Mouse (Mus musculus) neural tube, embryonic 11.5 days (tissue): ENCODE data around the gene Olfr592. TPM values are rescaled to one million over a fixed set of nuclear protein-coding genes. Genes with fewer than 3 reads are reported as not detected.
"Not testable (repeated sequence)": the region's sequence is repeated elsewhere in the genome, so short reads cannot be mapped to it uniquely, and the experiment has no call there.

Source experiments
- ATAC-seq: fragments of 200-750 bp; cut with Nextera tagmentation; 2 replicates; pipeline ENCODE4 v1.8.0; 2017; ENCODE audit warnings: moderate number of reproducible peaks, mild to moderate bottlenecking, moderate TSS enrichment, moderate library complexity; ENCODE audit not compliant: insufficient read depth, low FRiP score, low TSS enrichment
- DNase-seq: peaks from one replicate; pipeline ENCODE4 v3.0.0-alpha.2; 2015; ENCODE audit warnings: low spot score
- H3K27ac ChIP-seq: fragments of 300-500 bp; sonication (generic); 2 replicates; pipeline ENCODE4 v1.5.1; 2014; ENCODE audit warnings: low read depth, mild to moderate bottlenecking, low read length
- H3K27me3 ChIP-seq: fragments of 300-500 bp; sonication (generic); 2 replicates; pipeline ENCODE4 v1.6.1; 2014; ENCODE audit warnings: mild to moderate bottlenecking, low read length, mixed read lengths; ENCODE audit not compliant: control insufficient read depth, insufficient read depth
- H3K36me3 ChIP-seq: fragments of 300-500 bp; sonication (generic); 2 replicates; pipeline ENCODE4 v1.6.1; 2014; ENCODE audit warnings: mild to moderate bottlenecking, low read length, moderate library complexity, mixed read lengths; ENCODE audit not compliant: control insufficient read depth, insufficient read depth
- H3K4me1 ChIP-seq: fragments of 300-500 bp; sonication (generic); 2 replicates; pipeline ENCODE4 v1.6.1; 2014; ENCODE audit warnings: low read length, mixed read lengths; ENCODE audit not compliant: control insufficient read depth, insufficient read depth
- H3K4me2 ChIP-seq: fragments of 300-500 bp; sonication (generic); 2 replicates; pipeline ENCODE4 v1.6.1; 2014; ENCODE audit warnings: low read depth, mild to moderate bottlenecking, moderate library complexity
- H3K4me3 ChIP-seq: fragments of 300-500 bp; sonication (generic); 2 replicates; pipeline ENCODE4 v1.5.1; 2014; ENCODE audit warnings: low read depth, low read length
- H3K9ac ChIP-seq: fragments of 300-500 bp; sonication (generic); 2 replicates; pipeline ENCODE4 v1.6.1; 2014; ENCODE audit warnings: mild to moderate bottlenecking, low read length
- H3K9me3 ChIP-seq: fragments of 300-500 bp; sonication (generic); 2 replicates; pipeline ENCODE4 v1.6.1; 2016; ENCODE audit warnings: low read length; ENCODE audit not compliant: control insufficient read depth
- WGBS: fragments of 180-500 bp; shearing (Covaris S2); extraction: QIAGEN DNeasy Blood & Tissue Kit; methylation state at CpG from one replicate; pipeline ENCODE4 v1.1.7; 2014; 5-methylcytosine and 5-hydroxymethylcytosine counted together
- polyA plus RNA-seq: library from polyadenylated mRNA; unstranded; fragments of >200 nt; fragmentation: Nextera tagmentation; extraction: Ambion mirVana; gene quantifications from 2 replicates; pipeline ENCODE4 v1.2.1, GENCODE M21; 2014

The Olfr592 gene
- not detected in 2 replicates for polyA plus RNA-seq

DNA sequence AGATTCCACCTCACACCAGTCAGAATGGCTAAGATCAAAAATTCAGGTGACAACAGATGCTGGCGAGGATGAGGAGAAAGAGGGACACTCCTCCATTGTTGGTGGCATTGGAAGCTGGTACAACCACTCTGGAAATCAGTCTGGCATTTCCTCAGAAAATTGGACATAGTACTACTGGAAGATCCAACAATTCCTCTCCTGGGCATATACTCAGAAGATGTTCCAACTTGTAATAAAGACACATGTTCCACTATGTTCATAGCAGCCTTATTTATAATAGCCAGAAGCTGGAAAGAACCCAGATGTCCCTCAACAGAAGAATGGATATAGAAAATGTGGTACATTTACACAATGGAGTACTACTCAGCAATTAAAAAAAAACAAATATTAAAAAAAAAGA lies at the start of gene Olfr592:
Gene Olfr592 (plus strand): TSS at position 301 of the 400 bp plus-strand sequence.
- not testable (repeated sequence) for ATAC-seq, H3K4me3 ChIP-seq, H3K4me2 ChIP-seq, H3K9me3 ChIP-seq, H3K36me3 ChIP-seq, H3K4me1 ChIP-seq, H3K9ac ChIP-seq, H3K27ac ChIP-seq, H3K27me3 ChIP-seq, DNase-seq
- WGBS, result 93% methylated on average over 1 of the region's 1 CpGs

DNA sequence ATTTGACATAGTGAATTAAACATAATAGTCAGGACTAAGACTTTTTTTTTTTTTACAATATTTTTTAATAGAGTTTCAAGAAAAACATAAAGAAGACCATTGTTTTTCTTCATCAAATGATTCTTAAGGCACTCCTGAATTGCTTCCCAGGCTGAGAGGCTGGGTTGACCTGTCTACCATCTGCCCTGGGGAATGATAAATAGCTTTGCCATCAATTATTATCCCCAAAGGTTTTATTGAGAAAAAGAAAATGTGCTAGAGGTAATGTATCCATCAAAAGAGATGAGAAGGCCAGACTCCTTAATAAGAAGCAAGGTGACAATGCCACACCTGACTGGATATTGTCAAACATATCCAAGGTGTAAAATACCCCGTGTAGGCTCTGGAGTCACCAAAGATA lies 44.0 kb upstream of the Olfr592 start, which contains the start of gene Olfr588-ps1:
Gene Olfr588-ps1 (plus strand): TSS at position 301 of the 400 bp plus-strand sequence.
- no peak within 1 kb of the TSS for H3K4me2 ChIP-seq
- H3K4me1 ChIP-seq, result no peaks in the 10 kb centered on the region
- 82% methylated on average over 1 of the region's 1 CpGs for WGBS
- H3K4me3 ChIP-seq, result no peak within 1 kb of the TSS
- no peak within 1 kb of the TSS for H3K27ac ChIP-seq
- no peak for ATAC-seq
- no peak within 1 kb of the TSS for H3K9ac ChIP-seq
- H3K9me3 ChIP-seq, result no peaks in the 10 kb centered on the region
- no peaks in the 10 kb centered on the region for H3K36me3 ChIP-seq
- no peak for DNase-seq
- no peaks in the 10 kb centered on the region for H3K27me3 ChIP-seq

DNA sequence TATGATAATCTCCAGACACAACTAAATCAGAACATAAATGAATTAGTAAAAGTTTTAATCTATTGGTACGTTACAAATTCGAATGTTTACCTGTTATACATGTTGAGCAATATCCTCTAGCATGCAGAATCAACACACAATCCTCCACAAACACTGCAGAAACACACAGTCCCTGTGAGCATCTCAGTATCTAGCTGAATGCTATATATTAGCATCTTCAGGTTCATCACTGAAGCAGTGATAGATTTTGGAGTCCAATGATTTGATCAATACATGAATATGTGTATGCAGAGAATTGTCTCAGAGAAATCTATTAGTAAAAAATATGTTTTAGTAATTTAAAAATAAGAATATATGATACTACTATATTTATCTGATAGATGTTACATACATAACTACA lies 28.3 kb upstream of the Olfr592 start, which contains the start of gene Olfr589:
Gene Olfr589 (minus strand): TSS at position 101 of the 400 bp plus-strand sequence.
- no peaks in the 10 kb centered on the region for H3K4me1 ChIP-seq
- no peak within 1 kb of the TSS for H3K4me2 ChIP-seq
- no peaks in the 10 kb centered on the region for H3K27me3 ChIP-seq
- no peaks in the 10 kb centered on the region for H3K36me3 ChIP-seq
- no peak within 1 kb of the TSS for H3K27ac ChIP-seq
- H3K9me3 ChIP-seq, result no peaks in the 10 kb centered on the region
- DNase-seq (no peak), ATAC-seq (no peak)
- H3K9ac ChIP-seq, result no peak within 1 kb of the TSS
- WGBS, result 69% methylated on average over 2 of the region's 2 CpGs
- no peak within 1 kb of the TSS for H3K4me3 ChIP-seq

DNA sequence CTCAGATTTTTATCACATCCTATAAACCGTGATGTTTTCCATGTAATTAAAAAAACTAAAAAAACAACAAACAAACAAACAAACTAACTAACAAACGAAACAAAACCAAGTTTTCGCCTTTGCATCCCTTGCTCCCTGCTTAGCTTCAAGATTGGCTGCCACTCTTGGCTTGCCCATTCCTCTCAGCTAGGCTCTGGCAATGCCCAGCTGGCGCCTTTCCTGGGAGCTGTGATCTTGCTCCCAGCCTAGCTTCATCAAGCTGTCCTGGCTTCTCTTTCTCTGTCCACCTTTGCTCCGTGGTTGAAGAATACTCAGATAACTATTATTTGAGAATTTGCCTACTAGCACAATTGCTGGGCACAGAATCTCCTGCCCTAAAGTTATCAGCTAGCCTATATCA lies 14.9 kb upstream of the Olfr592 start:
- Histone ChIP-seq H3K9me3 (no peaks in the 10 kb centered on the region), H3K36me3 (no peaks in the 10 kb centered on the region), H3K4me2 (no peak overlapping the region), H3K4me3 (no peak overlapping the region), H3K9ac (no peak overlapping the region), H3K4me1 (no peaks in the 10 kb centered on the region), H3K27me3 (no peaks in the 10 kb centered on the region), H3K27ac (no peak overlapping the region)
- 85% methylated on average over 5 of the region's 5 CpGs for WGBS
- ATAC-seq, result no peak
- DNase-seq, result no peak

DNA sequence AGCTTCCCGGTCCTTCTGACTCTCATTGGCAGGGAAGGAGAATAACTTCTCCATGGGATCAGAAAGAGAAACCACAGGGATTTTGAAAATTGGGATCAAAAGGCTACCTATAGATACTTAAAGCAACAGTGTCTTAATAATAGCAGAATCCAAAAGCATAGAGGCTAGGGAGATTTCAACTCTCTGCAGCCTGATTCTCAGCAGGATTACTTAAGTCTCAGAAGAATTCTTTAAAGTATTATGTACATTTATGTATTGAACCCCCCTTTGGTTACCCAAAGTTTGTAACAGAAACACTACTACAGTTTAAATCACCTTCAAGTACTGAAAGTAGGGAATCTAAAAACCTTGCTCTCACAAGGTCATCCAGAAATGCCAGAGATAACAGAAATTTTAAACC lies 6.4 kb upstream of the Olfr592 start, which contains the start of gene Olfr591:
Gene Olfr591 (minus strand): TSS at position 101 of the 400 bp plus-strand sequence.
- Histone ChIP-seq H3K9ac (no peak within 1 kb of the TSS), H3K36me3 (no peaks in the 10 kb centered on the region), H3K27me3 (no peaks in the 10 kb centered on the region), H3K9me3 (no peaks in the 10 kb centered on the region), H3K4me1 (no peaks in the 10 kb centered on the region), H3K4me3 (no peak within 1 kb of the TSS), H3K27ac (no peak within 1 kb of the TSS), H3K4me2 (no peak within 1 kb of the TSS)
- DNase-seq (no peak), ATAC-seq (no peak)
- 87% methylated on average over 1 of the region's 1 CpGs for WGBS

DNA sequence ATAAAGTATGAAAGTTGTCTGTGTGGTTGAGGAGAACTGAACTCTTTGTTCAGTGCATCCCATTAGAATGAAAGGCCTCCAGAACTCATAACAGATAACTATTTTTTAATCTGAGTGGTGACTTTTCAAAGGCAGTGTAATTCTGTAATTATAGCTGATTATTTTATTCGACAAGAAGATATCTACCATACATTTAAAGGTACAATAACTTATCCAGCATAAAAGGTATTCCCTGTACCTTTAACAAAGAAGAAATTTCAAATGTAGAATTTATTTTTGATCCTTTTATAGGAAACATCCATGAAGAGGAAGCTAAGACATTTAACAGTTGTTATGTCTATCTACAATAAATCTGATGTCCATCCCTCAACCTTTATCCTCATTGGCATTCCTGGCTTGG lies 27.0 kb downstream of the Olfr592 start, which contains the start of gene Olfr593:
Gene Olfr593 (plus strand): TSS at position 301 of the 400 bp plus-strand sequence.
- H3K27ac ChIP-seq, result no peak within 1 kb of the TSS
- no peaks in the 10 kb centered on the region for H3K4me1 ChIP-seq
- no peaks in the 10 kb centered on the region for H3K27me3 ChIP-seq
- H3K4me2 ChIP-seq, result no peak within 1 kb of the TSS
- ATAC-seq, result no peak
- H3K9me3 ChIP-seq, result no peaks in the 10 kb centered on the region
- no peak within 1 kb of the TSS for H3K4me3 ChIP-seq
- H3K36me3 ChIP-seq, result no peaks in the 10 kb centered on the region
- H3K9ac ChIP-seq, result no peak within 1 kb of the TSS
- no peak for DNase-seq
- WGBS, result 73% methylated on average over 1 of the region's 1 CpGs

DNA sequence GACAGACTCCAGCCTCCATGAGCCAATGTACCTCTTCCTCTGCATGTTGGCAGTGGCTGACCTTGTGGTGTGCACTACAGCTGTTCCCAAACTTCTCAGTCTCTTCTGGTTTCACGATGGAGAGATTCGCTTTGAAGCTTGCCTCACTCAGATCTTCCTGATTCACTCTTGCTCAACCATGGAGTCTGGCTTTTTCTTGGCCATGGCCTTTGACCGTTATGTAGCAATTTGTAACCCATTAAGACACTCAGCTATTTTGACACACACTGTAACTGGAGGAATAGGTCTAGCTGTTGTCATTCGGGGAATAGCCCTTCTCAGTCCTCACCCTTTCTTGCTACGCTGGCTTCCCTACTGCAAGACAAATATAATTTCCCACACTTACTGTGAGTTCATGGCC lies 27.4 kb downstream of the Olfr592 start:
- H3K27me3 ChIP-seq, DNase-seq, H3K27ac ChIP-seq, H3K4me1 ChIP-seq, H3K4me3 ChIP-seq, H3K36me3 ChIP-seq, H3K4me2 ChIP-seq, H3K9ac ChIP-seq, ATAC-seq, H3K9me3 ChIP-seq: not testable (repeated sequence)
- 86% methylated on average over 5 of the region's 5 CpGs for WGBS

DNA sequence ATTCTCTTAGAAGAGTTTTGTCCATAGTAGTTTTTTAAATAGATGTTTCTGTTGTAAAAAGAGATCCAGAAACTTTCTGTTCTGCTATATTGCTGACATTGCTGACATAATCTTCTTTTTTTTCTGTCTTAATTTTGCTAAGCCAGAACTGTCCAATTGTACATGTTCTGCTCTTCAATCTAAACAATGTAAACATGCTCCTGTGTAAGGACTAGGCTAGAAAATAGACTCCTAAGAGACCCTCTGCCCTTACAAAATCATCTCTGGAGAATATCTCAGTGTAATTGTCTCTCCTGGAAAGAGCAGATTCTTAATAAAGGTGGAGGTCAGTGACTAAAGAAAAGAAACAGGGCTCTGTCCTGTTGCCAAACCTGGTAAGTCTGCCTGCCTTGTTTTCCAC lies 32.1 kb downstream of the Olfr592 start, which contains the start of gene Olfr594:
Gene Olfr594 (plus strand): TSS at position 301 of the 400 bp plus-strand sequence.
- ATAC-seq, result no peak
- H3K9ac ChIP-seq, result no peak within 1 kb of the TSS
- H3K36me3 ChIP-seq, result no peaks in the 10 kb centered on the region
- H3K4me2 ChIP-seq, result no peak within 1 kb of the TSS
- no peaks in the 10 kb centered on the region for H3K27me3 ChIP-seq
- H3K27ac ChIP-seq, result no peak within 1 kb of the TSS
- no peaks in the 10 kb centered on the region for H3K4me1 ChIP-seq
- no peak within 1 kb of the TSS for H3K4me3 ChIP-seq
- no peaks in the 10 kb centered on the region for H3K9me3 ChIP-seq
- no peak for DNase-seq
